Mouse (Mus musculus): ENCODE measurements around the gene Ccdc85c. TPM values are rescaled to one million over a fixed set of nuclear protein-coding genes. Genes with fewer than 3 reads are reported as not detected.

Gene Ccdc85c
- total RNA-seq, 2 experiments from 2014 or later, result 0.95 to 2.4 TPM

DNA sequence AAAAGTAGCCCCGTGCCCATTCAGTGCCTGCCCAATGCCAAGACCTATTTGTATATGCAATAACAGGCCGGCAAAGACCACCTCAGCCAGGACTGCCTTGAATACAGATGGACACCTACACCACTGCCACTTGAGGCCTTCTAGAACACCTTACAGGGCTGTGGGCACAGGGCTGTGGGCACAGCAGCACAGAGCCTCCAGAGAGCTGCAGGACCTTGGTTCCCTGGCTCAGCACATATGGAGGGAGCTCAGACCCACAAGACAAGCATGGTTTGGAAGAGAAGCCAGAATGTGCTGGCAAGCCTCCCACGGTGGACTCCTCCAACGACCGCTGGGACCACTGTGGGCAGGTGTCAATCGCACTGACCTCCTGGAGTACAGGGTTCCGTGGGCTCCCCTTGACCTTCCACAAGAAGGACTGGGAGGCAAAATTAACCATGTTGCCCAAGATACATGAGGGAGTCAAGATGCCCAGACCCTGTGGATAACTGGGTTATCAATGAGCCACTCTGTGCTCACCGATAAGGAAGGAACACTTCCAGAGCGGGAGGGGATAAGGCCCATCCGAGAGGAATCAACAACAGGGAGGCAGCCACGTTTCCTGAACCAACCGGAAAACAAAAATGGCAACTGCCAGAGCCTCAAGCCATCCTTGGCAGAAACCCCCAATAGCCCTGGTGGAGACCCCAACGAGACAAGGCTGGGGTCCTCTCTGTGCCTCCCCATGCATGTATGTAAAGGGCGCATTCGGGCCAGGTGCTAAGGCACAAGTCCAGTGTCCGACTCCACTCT is 3.7 kb downstream of the Ccdc85c start:
- ATAC-seq (replicated peaks; ENCODE audit: poor library complexity, severe bottlenecking), result no peak

DNA sequence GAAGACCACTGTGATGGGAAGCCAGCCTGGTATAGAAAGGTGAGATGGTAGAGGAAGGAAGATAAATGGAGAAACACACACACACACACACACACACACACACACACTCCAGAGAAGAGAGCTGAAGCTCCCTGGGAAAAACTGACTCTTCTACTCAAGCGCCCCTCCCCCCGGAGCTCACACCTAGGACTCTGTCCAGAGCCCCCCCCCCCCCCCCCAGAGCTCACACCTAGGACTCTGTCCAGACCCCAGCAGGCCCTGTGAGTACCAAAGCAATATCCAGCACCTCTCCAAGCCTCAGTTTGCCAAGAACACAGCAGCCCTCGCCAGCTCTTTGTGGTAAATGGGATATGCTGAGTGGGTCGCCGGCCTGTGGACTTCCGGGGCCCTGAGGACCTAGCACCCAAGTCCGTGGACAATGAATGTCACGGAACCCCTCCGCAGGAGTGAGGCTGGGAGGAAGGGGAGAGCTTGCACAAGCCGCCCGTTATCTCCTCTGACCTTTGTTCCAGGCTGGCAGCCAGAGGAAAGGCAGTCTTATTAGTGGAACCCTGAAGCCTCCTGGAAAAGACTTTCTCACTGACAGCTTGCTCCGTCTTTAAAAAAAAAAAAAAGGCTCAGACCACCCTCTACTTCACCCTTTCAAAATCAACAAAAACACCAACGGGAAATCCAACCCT is 4.8 kb downstream of the Ccdc85c start:
- ATAC-seq (replicated peaks; ENCODE audit: poor library complexity, severe bottlenecking), result no peak

DNA sequence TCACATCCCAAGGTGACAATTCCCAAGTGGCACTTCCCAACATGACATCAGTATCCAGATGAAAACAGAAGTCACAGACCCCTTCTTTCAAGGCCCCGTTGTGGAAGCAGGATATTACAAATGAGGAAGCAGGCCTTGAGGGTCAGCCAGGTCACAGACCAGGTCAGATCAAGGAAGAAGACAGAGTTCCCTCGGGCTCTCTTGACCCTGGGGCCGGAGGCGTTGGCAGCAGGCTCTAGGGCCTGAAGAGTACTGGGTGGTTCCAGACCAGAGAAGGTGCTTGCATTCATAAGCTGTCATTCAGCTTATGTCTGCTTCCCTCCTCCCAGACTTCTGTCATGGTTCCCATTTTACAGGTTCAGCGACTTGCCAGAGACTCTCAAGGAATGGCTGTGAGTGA is 5.5 kb downstream of the Ccdc85c start:
- ATAC-seq (replicated peaks; ENCODE audit: poor library complexity, severe bottlenecking), result no peak; the same call in 1 of the 2 replicates

DNA sequence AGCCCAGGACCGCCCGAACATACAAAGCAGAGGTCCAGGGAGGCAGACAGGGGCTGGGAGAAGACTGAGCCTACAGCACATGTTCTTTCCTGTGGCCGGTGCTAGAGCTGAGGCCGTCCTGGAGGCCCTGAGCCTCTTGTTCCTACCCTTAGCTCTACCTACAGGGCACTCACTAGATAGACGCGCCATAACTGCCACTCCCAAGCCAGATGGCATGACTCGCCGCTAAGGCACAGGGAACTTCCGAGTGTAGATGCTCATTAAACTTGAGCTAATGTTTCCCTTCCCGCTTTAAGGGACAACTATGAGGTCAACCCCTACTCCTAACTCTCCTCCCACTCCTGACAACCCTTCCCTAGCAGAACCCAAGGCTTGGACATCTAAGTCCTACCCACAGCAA is 6.3 kb downstream of the Ccdc85c start:
- ATAC-seq (replicated peaks; ENCODE audit: poor library complexity, severe bottlenecking), result no peak

DNA sequence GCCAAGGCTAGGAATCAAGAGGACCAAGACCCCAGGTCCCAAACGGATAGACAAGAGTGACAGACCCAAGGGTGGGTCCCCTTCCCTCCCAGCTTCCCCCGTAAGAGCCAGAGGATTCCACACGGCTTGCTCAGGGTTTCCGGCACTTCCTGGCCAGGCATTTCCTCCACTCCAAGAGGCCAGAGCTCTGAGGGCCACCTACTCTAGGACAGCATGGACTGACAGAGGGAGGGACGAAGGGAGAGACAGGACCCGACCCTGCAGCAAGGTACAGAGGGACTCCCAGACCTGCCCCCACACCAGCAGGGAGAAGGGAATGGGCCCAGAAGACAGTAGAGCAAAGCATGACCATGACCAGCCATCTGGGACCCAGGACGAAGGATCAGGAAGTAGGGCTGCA is 7.6 kb downstream of the Ccdc85c start:
- ATAC-seq (replicated peaks; ENCODE audit: poor library complexity, severe bottlenecking), result no peak

DNA sequence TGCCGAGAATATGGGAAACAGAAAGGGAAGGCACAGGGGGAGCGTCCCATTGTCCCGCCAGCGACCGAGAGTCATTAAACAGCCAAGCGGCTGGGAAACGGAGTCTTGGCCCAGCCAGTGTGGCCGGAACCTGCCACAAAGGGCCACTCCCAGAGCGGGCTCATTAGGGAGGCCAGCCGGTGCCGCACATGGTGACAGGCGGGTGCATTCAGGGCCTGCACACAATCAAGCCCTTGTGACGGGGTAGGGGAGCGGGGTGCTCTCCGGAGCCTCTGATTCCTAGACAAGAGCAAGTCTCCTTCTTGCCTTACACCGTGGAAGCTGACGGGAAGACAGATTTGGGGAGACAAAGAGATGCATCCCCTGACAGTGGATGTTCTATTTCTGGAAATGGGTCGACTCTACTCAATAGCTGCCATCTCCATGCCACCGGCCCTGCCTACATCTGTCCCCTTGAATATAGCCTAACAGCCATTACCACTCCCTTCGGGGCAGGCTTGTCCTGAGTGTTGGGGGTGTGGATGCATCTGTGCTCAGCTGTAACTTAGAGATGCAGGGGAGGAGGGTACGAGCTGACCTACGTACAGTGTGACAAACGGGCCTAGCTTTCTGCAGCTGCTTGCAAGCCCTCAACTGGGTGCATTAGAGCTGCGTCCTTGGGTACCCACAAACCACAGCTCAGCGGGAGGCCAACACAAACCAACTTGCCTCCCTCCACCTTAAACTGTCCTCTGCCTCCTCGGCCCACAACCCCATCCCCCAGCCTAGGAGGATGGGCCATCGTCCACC is 9.2 kb downstream of the Ccdc85c start:
- ATAC-seq (replicated peaks; ENCODE audit: poor library complexity, severe bottlenecking), result no peak

DNA sequence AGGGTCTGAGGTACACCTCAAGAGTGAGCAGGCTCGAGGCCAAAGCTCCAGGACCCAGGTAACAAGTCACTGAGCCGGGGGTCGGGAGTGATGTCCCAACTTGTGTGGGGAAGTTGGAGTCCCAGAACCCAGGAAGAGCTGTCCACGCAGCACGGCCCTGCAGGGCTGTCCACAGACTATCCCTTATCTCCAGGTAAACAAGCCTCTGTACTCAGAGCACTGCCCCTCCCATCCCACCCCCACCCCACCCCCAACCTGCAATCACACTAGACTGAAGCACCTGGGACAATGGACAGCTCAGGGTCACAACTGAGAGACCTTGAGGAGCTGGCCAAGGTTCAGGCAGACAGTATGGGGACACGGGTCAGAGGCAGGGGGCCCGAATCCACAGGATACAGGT is 10.3 kb downstream of the Ccdc85c start:
- no peak for ATAC-seq (replicated peaks; ENCODE audit: poor library complexity, severe bottlenecking)

DNA sequence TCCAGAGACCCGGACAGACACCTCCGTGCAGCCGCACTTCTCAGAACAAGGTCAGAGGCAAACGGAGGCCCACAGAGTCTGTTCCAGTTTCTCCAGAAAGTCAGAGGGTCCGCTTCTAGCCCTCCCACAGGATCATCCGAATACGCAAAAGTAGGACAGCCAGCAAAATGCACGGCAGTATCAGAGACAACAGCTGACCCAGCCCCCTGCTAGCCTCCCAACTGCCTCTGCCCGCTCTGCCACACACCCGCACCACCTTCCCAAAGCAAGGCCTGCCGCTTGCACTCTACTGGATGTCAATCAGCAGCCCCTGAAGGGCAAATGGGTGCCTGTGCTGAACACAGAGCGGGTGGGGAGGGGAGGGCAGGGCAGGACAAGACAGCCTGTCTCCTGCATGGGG is 14.3 kb downstream of the Ccdc85c start:
- no peak for ATAC-seq (replicated peaks; ENCODE audit: poor library complexity, severe bottlenecking)

DNA sequence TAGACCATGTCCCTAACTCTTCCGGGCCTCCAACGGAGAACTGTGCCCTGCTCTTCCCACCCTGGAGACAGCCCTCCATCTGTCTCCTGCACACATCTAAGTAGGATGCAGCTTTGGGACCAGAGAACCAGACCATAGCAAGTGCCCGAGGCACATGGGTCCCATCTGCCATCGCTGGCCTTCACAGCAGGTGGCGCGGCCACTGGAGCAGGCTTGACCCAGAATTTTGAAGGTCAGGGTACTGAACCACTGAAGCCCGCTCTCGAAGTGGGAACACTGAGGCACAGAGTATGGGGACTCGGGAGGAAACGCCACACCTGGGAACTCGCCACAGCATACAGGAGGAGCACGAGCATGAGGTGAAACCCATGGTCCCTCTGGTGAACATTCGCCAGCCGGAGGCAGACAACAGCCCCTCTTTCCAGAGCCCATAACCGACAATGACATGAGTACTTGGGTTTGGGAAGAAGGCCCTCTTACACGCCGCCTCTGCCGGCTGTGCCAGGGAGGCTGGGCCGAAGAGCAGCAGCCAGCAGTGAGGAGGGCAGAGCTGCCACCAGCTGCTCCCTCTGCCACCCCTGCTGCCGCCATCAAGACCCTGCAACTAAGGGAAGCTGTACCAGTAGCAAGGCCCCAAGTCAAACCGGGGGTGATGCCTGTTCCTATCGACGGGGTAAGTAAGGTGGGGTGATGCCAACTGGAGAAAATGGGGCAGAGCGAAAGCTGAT is 15.7 kb downstream of the Ccdc85c start:
- no peak for ATAC-seq (replicated peaks; ENCODE audit: poor library complexity, severe bottlenecking)

DNA sequence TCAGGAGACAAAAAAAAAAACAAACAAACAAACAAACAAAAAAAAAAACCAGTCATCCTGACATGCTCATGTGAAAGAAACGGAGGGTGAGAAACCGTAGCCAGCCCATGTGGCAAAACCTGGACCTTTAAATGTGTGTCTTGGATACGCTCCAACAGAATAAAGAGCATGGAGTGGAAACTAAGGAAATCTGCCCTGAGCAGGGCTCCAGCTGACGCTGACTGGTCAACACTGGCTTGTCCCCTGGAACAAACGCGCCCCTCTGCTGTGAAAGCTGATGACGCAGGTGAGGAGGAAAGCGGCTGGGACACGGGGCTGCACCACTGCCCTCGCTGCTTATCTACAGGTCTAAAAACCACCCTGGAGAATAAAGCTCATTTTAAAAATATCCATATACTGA is 18.5 kb downstream of the Ccdc85c start:
- no peak for ATAC-seq (replicated peaks; ENCODE audit: poor library complexity, severe bottlenecking)

DNA sequence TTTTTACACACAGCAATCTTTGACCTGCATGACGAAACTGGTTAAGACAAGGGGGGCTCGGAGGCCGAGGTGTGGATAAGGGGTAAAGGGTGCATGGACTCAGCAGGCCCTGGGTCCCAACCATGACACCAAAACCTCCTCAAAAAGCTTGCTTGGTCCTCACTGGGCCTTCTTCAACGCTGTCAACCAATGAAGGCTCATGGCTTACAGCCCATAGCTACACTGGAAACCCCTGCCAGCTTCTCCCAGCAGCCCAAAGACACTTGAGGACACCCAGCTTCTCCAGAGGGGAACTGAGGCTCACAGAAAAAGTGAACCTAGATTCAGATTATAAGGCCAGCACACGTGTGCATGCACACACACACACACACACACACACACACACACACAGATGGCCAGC is 19.3 kb downstream of the Ccdc85c start:
- no peak for ATAC-seq (replicated peaks; ENCODE audit: poor library complexity, severe bottlenecking)

DNA sequence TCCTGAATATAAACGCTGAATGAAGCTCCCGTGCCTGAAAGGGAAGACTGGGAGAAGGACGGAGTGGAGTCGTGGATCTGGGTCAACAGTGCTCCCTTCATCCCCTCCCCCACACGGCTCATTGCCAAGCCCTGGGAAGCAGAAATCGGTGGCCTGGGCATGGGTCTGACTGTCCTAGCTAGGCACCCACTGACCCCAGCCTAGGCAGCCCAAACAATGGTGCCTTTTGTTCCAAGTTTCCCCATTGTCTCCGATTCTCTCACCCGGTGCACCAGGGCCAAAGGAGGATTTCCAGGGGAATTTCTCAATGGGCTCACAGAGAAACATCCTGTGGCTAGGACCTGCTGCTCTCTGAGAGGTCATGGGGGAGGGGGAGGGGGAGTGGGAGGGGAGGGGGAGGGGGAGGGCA is 19.7 kb downstream of the Ccdc85c start:
- no peak for ATAC-seq (replicated peaks; ENCODE audit: poor library complexity, severe bottlenecking)

DNA sequence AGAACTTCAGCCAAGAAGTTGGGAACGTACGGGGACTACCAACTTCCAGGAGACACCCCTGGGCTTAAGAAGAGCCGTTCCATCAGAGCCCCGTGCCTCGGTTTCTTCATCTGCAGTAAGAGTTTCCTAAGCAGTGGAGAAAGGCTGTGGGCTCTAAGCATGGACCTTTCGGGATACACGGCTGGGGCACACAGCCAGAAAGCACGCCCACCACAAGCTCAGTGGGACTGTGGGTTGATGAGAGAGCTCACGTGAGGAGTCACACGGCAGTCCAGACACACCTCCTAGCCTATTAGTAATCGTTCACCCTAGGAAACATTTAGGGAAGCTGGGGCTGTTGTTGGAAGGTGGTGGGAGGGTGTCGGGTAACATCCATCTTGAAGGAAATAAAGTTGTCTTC is 22.2 kb downstream of the Ccdc85c start:
- ATAC-seq (replicated peaks; ENCODE audit: poor library complexity, severe bottlenecking), result no peak

DNA sequence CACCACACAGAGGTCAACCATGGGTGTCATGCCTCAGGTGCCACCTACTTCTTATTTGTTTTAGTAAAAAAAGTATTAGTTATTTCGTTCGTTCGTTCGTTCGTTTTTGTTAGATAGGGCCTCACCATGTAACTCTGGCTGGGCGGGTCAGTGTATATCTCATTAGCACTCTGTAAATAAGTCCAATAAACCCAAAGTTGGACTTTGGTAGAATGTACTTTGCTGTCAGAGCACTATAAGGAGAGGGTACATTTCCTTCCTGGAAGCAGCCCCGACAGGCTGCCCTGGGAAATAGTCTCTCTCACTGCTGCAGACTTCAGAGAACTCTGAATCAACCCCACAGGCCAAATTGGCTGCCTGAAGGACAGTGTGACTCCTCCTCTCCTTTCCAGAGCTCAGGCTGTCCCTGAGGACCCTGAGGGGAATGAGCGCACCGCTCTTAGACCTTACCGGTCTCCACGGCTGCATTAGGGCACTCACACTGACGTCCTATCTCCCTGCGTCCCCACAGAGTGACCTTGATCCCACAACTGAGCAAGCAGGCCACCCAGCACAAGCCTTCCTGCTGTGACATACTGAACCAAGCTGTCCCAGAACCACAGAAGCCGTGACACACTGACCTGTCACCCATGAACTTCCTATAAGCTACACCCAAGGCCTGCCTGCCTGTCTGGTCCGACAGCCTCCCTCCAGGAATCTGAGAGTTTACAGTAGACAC is 23.2 kb downstream of the Ccdc85c start:
- no peak for ATAC-seq (replicated peaks; ENCODE audit: poor library complexity, severe bottlenecking)

DNA sequence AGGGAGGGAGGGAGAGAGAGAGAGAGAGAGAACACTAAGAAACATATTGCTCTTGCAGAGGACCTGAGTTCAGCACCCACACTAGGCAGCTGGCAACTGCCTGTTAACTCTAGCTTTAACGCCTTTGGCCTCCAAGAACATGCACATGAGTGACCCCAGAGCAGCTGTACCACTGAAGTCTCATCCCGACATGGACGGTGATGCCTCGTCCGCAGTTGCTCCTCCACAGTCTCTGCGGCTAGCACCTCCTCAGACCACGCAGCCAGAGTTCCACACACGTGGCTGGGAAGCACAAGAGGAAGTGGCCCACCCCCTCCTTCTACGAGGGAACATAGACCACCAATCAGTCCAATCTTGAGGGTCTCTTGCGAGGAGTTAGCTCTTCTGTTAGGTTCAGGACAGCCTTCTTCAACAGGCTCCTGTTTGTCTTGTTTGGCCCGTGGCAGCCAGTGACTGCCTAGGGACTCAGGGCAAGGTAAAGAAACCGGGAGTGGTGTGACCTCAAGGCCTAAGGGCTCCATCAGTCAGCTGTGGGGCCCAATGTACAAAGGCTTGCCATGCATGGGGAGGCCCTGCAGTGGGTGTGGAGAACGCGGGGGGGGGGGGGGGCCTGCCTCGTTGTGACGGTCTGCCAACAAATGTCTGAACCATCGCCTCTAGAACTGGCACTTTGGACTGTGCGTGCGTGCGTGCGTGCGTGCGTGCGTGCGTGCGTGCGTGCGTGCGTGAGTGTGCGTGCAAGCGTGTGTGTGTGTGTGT is 24.0 kb downstream of the Ccdc85c start:
- no peak for ATAC-seq (replicated peaks; ENCODE audit: poor library complexity, severe bottlenecking)

DNA sequence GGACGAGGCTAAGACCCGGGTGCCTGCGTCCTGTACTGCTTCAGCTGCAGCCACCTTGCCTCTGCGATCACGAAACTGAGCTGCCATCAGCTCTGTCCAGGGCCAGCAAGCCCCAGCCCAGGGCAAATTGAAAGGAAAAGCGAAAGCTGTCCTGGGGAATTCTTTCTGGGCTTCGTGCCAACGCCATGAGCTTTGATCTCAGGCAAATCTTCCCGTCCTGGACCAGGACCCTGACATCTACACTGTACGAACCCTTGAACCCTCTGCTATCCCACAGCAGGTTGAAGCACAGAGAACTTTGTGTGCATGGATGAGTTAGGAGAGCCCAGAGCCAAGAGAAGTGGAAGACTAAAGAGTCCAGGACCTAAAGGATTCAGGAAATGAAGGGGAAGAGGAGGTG is 25.7 kb downstream of the Ccdc85c start:
- ATAC-seq (replicated peaks; ENCODE audit: poor library complexity, severe bottlenecking), result no peak

DNA sequence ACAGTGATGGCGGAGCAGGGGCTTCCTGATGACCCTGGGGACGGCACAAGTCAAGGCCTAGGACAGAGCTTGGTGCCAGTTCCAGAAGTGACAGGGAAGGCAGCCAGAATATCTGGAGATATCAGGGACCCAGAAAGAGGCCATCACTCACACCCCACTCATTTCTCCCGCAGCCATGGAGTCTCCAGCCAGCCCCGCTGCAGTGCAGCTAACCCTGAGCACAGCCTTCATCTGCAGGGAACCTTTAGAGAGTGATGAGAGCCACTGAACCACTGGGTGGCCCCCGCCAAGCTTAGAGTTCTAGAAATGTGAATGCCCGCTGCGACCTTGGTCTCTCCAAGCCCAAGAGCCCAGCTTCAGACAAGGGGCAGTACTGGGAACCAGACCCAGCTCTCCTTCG is 26.2 kb downstream of the Ccdc85c start:
- no peak for ATAC-seq (replicated peaks; ENCODE audit: poor library complexity, severe bottlenecking)

DNA sequence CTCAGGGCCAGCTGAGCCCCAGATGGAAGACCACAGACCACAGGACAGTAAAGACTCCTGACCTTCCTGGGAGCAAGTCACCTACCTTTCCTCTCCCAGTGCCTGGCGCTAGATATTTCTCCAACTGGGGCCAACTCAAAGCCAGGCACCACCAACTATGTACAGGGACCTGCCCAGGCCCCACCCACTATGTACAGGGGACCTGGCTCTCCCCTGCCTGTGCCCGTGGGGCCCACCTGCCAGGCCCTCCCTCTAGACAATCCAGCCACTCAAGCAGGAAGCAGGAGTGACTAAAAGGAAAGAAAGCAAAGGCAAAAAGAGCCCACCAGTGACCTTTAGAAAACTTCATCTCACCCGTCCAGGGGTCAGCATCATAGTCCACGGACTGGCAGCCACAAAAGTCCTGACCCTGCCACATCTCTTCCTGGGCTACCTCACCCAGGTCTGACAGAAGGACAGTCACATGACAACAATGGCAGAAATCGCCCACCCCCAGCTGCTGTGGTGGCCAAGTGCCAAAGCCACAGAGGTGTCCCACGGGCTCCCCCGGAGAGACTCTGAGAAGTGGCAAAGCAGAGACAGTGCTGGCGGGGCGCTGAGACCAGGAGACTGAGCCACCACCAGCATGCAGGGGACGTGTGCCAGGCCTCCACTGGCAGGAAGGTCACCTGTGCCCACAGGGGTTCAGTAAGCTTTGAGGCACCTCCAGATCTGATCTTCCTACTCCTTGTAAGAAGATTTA is 28.3 kb downstream of the Ccdc85c start:
- ATAC-seq (replicated peaks; ENCODE audit: poor library complexity, severe bottlenecking), result no peak

DNA sequence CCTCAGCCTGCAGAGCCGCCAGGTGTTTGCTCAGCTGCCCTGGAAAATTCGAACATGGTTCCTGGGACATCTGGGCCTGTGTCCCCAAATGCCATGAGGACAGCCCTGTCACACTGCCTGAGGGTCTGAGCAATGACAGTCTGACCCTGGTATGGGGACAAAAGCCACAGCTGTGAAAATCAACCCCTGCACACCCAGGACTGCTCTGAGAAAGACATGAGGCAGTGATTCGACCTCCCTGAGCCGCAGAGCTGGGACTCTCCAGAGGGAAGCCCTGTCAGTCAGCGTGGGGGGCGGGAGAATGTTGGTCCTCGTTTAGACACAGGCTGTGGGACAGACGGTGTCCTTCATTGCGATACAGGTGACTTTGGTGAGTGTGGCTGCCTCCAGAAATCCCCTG is 29.6 kb downstream of the Ccdc85c start:
- ATAC-seq (replicated peaks; ENCODE audit: poor library complexity, severe bottlenecking), result no peak
